Mouse (Mus musculus) brain, embryonic 14.5 days (tissue): ENCODE results near the gene Gli1.

Experiments
- CTCF ChIP-seq: fragments of 200-500 bp; IDR thresholded peaks from 2 replicates; pipeline ENCODE4 v1.5.1; 2012; ENCODE audit warnings: inconsistent platforms, mild to moderate bottlenecking, moderate library complexity, borderline replicate concordance; ENCODE audit not compliant: insufficient read depth, insufficient read length; ENCODE audit errors: extremely low read depth
- POLR2A ChIP-seq: fragments of 200-500 bp; IDR thresholded peaks from 2 replicates; pipeline ENCODE4 v1.6.1; 2012; ENCODE audit warnings: mild to moderate bottlenecking, inconsistent platforms, borderline replicate concordance; ENCODE audit not compliant: poor library complexity, insufficient read depth, insufficient read length, severe bottlenecking; ENCODE audit errors: extremely low read depth

- TF ChIP-seq CTCF (no peak), POLR2A (no peak)
These were observed 1.0 kb downstream of the Gli1 start for GRCm38 (mm10) chr10:127340577-127341359.
